Mouse (Mus musculus) lung, postnatal 4 days (tissue): ENCODE results near the gene Lmod3.

ENCODE experiments used
- DNase-seq, 2 experiments: peaks; one replicate each; pipeline ENCODE4 v3.0.0; 2021

Lmod3 gene

DNA sequence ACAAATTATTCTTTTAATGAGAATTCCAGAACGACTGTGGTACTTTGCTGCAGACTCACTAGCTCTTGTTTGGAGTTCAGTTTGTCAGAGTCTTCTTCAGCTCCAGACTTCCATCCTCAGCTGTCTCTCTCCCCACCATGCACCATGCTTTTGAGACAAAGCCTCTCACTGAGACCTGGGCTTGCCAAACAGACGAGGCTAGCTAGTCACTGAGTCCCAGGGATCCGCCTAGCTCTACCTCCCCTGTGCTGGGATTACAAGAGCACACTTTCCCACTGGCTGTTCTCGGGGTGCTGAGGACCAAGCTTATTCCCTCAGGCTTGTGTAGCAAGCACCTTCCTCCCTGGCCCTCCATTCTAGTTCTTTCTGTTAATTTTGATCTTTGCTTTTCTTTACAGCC lies 29.0 kb downstream of the Lmod3 start:
- no peak for DNase-seq

DNA sequence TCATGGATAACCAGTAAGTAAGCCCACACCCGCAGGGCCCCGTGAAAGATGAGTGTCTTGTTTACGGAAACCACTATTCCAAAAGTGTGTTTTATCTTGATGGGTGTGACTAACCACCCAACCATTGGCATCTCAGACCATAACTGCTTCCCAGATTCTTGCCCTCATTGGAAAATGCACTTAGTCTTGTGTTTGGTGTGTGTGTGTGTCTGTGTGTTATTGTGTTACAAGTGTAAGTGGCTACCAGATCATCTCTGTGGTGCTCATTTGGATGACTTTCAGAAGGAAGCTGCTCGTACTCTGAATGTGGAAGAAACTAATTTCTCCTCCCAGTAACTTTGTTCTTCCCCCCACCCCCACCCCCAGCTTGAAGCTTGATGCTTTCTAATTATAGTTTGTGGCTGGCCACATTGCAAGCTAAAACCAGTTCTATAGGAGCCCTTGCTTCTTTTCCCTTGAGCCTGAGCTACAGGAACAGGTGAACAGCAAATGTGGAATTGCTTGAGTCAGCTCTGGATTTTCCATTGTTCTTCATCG lies 29.6 kb downstream of the Lmod3 start:
- DNase-seq, result no peak

DNA sequence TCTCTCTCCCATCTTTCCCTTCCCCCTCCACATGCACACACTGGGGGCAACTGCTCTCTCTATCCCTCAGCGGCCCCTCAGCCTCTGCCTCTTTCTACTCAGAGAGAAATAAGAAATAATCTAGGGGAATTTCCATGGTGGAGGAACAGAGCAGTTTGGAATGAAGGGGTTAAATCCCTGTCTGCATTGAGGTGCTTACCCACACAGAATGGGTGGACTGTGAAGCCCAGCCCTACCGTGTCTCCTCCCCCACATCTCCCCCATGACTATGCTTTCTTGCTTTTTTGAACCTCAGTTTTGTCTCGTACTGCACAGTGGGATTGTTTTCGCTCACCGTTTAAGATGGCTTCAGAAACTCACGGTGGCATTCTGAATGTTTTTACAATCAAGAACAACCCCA lies 30.2 kb downstream of the Lmod3 start:
- no peak for DNase-seq

DNA sequence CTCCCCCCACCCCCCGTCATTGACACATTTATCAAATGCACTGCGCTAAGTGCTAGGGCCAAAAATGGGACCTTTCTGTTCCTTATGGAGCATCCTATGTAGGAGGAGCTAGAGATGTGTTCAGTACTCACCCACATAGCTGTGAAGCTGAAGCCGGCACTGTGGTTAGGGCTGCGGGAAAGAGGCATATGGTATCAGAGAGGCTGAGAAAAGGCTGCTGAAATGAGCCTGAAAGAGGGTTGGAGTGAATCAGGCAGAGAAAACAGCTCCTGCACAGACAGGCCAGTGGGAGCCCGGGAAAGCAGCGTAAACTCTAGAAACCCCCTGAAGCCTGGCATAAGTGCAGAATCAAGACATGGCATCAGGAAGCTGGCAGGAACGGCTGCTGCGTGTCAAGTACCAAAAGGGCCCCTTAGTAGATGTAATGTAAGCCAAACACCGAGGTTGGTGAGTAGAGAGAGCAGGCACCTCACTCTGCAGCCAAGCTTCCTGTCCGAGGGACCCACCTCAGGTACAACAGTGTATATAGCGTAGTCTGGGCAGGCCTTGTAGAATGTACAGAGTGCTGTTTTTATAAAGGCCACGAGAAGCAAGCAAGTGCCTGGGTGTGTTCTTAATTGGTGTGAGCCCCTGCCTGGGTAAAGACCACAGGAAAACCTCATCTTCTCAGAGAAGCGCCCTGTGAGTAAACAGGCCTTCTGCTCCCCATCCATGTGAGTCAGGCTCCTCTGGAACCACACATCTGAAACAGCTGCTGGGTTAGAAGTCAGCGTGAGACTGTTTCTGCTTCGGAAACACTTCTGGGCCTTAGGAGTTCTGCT lies 31.1 kb downstream of the Lmod3 start:
- DNase-seq, result peak in 1 of 2 experiments; percentile 29

DNA sequence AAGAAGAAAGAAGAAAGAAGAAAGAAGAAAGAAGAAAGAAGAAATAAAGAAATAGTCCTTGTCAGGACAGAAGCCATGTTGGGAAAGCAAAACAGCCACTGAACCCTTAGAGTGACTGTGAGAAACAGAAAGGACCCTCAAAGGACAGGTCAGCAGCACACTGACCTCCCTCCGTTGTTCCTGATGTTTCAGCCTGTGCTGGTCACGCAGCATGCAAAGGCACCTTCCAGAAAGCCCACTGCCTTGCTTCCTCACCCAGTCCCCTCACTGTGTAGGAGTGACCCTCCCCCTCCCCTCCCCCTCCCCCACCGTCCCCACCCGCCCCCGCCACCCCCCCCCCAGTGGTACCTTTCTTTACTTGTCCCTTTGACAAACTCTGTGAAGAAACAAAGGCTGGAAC lies 31.9 kb downstream of the Lmod3 start:
- DNase-seq, result no peak

DNA sequence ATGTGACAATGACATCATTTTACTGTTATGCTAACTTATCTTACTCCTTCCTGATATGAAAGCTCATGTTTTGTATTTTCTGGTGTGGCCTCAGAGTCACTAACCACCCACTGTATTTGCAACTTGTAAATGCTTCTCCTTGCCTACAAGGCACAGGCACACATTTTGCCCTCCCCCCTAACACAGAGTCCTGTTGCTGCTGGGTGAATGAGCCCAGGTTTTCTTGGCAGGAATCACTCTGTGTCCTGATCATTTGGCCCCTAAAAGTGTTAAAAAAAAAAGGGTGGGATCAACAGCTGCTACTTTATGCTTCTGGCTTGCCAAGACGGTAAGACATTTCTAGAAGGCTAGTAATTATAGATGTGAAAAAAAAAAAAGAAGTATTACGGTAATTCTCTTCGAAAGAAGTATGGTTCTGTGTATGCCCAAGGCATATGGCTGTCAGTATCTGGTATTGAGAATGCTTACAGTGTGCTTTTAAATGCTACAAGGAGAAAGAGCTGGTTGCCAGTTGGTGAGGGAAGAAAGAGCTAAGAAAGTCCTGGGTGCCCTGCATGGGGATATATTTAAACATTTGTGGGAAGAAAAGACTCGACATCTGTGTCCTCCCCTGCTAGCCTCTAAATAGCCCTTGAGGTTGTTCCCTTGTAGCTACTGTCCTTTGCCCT lies 36.3 kb downstream of the Lmod3 start:
- DNase-seq, result no peak

DNA sequence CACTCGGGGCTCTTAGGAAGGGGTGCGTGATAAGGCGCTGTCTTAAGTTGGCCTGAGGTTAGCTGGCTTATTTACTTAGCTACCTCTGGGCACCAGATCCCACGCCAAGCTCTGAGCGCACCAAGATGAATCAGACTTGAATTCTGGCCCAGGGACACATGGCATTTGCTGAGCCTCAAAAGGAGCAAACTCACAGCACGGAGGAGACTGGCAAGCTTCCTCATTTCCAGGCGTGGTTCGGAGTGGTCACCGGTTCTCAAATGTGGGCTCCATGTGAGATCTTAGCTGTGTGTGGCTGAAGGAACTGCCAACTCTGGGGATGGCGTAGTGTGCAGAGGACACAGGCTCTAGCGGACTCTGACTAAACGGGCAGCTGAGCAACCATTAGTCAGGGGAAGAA lies 40.6 kb downstream of the Lmod3 start:
- DNase-seq, result peak; percentile 40 to 55

DNA sequence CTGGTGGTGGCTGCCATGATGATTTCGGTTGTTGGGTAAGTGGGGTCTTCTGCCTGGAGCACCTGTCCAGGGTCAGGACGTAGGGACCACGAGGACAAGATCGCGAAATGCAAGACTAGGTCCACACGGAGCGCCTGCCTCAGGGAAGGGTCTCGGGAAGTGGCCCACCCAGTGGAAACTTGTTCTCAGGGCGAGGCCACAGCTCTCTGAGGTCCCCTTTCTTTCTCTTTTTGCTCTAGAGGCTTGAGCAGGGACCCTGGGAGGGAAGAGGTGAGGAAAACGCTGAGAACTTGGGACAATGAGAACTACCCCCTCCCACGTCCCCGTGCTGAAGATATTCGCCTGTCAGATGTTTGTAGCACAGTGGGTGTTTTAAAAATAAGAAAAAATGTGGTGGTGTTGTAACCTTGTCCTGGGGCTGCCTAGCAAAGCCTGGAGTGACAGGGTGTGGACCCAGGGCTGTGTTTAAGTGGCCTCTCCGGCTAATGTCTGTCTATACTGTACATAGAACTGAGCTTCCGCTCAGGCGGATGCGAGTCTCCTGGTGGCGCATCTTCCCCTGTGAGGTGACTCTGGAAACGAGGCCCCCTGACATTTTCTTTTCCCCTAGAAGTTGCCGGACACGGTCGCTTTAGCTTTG lies 41.5 kb downstream of the Lmod3 start:
- DNase-seq, result peak; percentile 32 to 43

DNA sequence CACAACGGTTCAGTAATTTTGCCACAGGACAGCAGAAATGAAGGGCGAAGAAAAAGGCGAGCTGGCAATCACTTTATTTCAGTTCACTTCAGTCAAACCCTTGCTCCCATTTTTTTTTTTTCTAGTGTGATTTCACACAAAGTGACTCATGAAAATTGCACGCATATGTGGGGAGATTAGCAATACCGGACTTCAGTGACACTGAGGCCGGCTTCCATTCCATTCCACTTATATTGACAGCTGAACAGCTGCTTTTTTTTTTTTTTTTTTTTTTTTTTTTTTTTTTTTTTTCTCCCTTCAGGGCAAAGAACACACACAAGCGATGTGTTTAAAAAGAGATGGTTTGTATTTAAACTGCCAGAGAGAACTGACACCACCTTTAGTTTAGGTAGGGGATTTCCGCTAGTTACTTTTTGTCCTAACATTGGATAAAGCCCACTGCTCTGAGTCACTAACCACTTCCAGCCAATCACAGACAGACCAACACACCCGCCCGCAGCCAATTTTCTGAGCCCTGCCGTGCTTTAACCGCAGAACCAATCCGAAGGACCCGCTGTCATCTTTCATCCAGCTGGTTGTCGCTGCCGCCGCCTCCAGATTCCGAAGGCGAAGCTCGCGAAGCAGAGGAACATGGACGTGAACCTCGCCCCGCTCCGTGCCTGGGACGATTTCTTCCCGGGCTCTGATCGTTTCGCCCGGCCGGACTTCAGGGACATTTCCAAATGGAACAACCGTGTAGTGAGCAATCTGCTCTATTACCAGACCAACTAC lies 42.2 kb downstream of the Lmod3 start, which contains the start of gene Arl6ip5:
Arl6ip5 (plus strand) TSS at position 499 of the 771 bp plus-strand sequence.
- DNase-seq, result peak; percentile 91 to 93

DNA sequence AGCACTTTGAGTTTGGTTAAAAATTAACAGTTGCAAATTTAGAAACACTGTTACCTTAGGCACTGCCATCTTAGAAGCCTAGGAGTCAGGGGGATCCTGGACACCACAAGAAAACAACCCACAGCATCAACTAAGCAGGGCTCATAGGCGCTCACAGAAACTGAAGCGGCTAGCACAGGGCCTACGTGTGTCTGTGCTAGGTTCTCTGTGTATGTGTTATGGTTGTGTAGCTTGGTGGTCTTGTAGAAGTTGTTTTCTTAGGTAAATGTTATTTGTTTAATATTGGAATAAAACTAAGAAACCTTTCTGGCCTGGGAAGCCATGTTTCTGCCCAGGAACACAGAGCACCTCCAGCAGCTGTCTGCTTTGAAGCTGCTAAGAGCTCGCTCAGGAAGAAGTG lies 42.8 kb downstream of the Lmod3 start:
- no peak for DNase-seq

DNA sequence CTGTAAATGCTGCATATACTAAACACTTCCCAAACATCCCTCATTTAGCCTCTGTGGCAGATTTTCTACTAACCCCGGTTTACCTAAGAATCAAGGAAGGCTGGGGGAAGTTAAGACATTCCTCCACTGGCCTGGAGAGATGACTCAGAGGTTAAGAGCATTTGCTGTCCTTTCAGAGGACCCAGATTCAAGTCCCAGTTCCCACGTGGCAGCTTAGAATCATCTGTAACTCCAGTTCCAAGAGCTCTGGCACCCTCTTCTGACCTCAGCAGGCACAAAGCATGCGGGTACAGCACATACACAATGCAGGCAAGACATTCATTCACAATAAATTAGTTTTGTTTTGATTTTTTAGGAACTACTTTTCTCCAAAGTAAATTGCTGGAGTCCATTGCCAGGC lies 43.4 kb downstream of the Lmod3 start:
- no peak for DNase-seq

DNA sequence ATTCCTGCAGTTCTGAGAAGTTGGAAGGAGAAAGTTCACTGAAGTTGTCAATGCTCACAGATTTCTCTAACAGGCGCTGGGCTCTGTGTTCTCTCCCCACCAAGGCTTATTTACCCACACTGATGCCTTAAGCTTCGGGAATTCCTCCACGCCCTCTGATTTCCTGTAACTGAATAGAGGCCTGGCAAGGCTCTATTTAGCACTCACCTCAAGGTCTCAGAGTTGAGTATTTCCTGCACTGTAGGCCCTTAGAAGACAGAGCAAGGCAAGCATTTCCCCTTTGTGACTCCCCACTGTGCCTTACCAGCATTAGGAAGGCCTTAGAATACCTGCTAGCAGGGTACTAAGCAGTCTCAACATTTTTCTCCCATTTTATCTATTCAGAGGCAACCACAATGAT lies 44.2 kb downstream of the Lmod3 start:
- no peak for DNase-seq

DNA sequence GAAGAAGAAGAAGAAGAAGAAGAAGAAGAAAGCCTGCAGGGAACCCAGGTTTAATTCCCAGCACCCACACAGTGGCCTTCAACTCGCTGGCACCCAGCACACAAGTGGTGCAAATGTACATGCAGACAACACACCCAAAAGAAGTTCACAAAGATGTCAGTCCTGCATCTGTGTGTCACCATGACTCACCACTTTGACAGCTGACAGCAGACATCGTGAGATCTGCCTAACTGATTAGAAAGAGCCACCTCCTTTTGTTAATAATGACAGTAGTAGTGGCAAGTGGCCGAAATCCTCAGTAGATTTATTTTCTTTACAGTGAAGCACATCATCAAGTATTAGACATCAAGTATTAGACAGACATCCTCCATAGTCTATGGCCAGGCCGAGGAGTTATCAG lies 45.5 kb downstream of the Lmod3 start:
- no peak for DNase-seq

DNA sequence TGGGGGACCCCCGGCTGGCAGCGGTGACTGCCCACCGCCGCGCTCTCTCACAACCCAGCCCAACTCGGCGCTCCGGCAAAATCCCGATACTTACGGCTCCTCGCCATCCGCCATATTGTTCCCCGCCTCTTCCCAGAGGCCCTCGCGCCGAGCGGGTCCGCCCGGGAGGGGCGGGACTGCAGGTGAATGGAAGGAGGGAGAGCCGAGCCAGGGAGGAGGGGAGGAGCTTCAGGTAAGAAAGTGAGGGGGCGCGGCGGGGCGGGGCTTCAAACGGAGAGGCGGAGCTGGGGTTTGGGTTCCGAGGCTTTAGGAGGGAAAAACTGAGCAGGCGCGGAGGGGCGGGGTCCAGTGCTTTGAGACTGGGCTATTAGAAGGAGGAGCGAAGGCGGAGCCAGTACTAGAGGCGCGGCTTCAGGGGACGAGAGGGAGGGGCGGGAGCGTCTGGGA lies 47.1 kb downstream of the Lmod3 start, which contains the start of gene Uba3:
Uba3 (minus strand) TSS at position 209 of the 447 bp plus-strand sequence.
- DNase-seq, result peak; percentile 99 to 100

DNA sequence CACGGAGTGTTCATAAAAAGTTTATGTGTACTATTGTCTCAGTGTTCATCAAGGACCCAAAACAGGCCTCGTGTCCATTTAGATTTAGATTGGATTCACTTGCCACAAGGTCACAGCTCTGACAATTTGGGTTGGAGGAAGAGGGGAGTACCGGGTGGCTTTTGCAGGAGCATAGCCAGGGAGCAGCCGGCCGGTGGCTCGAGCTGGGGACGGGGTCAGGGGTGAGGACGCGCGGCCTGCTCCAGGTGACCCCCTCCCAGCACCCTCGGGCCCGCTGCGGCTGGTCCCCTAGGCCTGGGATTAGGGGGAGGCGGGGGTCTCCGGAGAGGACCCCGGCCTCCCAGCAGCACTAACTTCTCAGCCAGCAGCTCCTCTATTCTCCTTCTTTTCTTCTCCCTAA lies 47.6 kb downstream of the Lmod3 start:
- peak; percentile 41 for DNase-seq

DNA sequence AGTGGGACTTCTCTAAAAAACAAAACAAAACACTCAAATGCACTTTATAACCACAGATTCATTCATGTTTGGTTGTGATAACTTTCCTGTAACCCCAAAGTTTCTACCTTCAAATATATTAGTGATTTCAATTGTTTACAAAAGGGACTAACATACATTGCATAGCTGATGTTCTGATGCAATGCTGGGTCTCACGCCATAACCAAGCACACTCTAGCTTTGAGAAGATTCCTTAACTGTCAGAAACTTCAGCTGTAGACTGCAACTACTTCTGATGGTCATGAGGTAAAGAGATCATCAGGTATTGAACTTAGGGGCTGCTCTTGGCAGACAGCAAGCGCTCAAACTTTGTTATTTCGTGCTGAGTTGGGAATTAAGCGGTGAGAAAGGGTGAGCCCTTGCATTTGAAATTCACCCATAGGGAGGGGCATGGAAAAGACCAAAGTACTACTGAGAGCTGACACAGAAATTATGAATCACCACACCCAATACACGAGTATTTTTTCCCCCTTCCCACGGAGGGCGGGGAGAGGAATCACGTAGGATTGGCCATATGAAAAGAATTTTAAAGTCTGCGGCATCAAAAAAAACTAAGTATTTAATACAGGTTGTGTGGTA lies 48.2 kb downstream of the Lmod3 start:
- no peak for DNase-seq

DNA sequence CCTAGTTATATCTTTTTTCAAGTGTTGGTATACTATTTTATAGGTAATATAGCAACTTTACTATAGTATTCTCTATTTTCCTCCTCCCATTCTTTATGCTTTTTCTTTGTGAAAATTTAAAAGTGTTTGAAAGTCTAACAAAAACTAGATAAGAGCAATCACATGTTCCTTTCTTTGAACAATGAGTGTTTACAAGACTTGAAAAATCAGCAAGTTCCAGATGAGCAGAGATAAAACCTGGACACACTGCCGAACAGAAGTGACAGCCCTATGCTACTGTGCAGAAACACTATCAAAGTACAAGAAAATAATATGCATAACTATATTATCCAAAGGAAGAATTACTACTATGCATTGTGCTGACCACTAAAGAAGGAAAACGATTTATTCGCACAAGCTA lies 50.1 kb downstream of the Lmod3 start:
- no peak for DNase-seq

DNA sequence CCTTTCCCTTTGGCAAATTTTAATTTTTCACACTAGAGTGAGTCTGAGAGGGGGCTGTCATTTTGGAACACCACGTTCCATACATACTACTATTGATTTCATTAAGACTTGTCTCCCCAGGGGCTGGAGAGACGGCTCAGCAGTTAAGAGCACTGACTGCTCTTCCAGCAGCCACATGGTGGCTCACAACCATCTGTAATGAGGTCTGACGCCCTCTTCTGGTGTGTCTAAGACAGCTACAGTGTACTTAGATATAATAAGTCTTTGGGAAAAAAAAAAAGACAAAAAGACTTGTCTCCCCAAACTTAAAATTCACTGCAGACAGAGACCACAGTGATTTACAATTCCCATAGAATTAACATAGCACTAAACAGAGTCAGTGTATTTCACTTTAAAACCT lies 52.1 kb downstream of the Lmod3 start:
- no peak for DNase-seq
